Mouse (Mus musculus): ENCODE measurements around the gene Postn. TPM values are rescaled to one million over a fixed set of nuclear protein-coding genes. Genes with fewer than 3 reads are reported as not detected.

Gene Postn
- polyA plus RNA-seq (2017; shearing (Covaris generic)) = 0.44 TPM

DNA sequence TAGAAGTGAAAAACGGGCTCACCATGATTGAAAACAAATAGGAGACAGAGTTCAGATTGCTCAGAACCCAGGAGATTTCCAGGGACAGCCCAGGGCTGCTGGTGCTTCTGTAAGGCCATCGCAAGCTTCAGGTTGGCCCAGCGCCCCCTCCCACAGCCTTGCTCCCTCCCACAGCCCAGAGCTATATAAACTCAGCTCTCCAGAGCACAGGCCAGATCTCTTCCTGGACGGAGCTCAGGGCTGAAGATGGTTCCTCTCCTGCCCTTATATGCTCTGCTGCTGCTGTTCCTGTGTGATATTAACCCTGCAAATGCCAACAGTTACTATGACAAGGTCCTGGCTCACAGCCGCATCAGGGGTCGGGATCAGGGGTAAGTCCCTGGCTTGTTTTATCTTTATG is at the start of gene Postn:
Postn (plus strand) TSS at position 213 of the 400 bp plus-strand sequence.

Other genes starting within 250 kb of the Postn start
- gene Trpc4, start 205.1 kb upstream of the Postn start, polyA plus RNA-seq (2017; shearing (Covaris generic)) = 0.10 TPM